Comparison of ENCODE assay signal across 20 mouse cellular contexts in the genomic region with DNA sequence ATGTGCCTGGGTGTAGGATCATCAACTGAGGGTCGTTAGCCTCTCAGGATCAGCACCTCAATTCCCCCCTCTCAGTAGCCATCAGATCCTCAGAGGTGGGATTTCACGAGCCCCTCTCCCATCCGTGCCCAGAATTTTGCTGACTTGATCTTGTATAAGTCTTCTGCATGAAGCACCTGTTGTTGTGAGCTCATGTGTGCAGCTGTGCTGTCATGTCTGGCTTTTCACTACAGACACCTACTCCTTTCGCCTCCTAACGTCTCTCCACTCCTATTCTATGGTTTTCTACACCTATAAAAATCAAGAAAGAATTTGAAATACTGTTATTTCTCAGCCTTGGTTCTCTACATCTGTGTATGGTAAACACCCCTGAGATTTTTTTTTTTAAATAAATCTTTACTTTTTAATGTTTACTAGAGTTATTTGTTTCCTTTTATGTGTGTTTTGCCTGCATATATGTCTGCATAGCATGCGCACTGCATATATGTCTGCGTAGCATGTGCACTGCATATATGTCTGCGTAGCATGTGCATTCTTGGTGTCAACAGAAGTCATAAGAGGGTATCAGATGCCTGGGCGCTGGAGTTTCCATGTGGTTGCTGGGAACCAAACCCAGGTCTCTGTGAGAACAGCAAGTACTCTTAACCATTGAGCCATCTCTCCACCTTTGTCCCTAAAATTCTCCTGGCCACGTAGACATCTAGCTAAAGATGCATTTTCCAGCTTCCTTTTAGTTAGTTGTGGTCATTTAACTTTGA. TPM values are rescaled to one million over a fixed set of nuclear protein-coding genes. Genes with fewer than 3 reads are reported as not detected.
DNase-seq lines count a peak whose midpoint lies in the region; TF ChIP-seq lines count a peak whose summit lies in the region.
"Had no signal": no experiment of that assay in that cellular context is flagged by ENCODE, and none has a peak within 500 bp of the region (broad histone marks: within the 10 kb centered on the region; RNA-seq: fewer than 3 reads in every experiment).

No protein-coding gene starts in this region.

- H3K79me3 ChIP-seq in C2C12 (ENCODE audit: low read depth) = no peaks in the 10 kb centered on the region

- H3K36me3 ChIP-seq in C2C12 (ENCODE audit: control insufficient read depth, insufficient read depth) = no peaks in the 10 kb centered on the region
- no peaks in the 10 kb centered on the region for H3K36me3 ChIP-seq in myocyte (ENCODE audit: control insufficient read depth, insufficient read depth)
- H3K36me3 ChIP-seq: embryonic facial prominence, embryonic 13.5 days; forebrain, embryonic 15.5 days; G1E had no signal

- no peak overlapping the region for H3ac ChIP-seq in C2C12 (ENCODE audit: control insufficient read depth, insufficient read length, low read depth)
- H3ac ChIP-seq in myocyte (ENCODE audit: control insufficient read depth, insufficient read length) = no peak overlapping the region

- H3K27me3 ChIP-seq in C2C12 (ENCODE audit: control insufficient read depth, insufficient read depth, insufficient read length) = no peaks in the 10 kb centered on the region
- no peaks in the 10 kb centered on the region for H3K27me3 ChIP-seq in myocyte (ENCODE audit: control insufficient read depth, insufficient read depth, insufficient read length)
- H3K27me3 ChIP-seq: CH12.LX; embryonic facial prominence, embryonic 13.5 days; forebrain, embryonic 13.5 days; forebrain, embryonic 15.5 days; Patski had no signal

- peak; percentile 65 for DNase-seq in heart, adult 11 months
- no peak for DNase-seq in heart, adult 9 months (ENCODE audit: low spot score in 2 of 2)
- DNase-seq in gastrocnemius, adult 18-20 months (ENCODE audit: low spot score) = no peak
- DNase-seq: adrenal gland, adult 8-10 months; adrenal gland, postnatal 14 days; adrenal gland, postnatal 36 days; cerebellum, adult 11-12 months; cerebellum, adult 2 months; cerebellum, adult 9-10 months; cerebellum, postnatal 10 days; cerebellum, postnatal 25 days; forebrain, postnatal 0 days had no signal

- TF ChIP-seq POLR2A in myocyte (IDR thresholded peaks at IDR 0.05; ENCODE audit: insufficient read length, low read depth) = no peak

- no peak for TF ChIP-seq CTCF in C2C12 (IDR thresholded peaks at IDR 0.05; ENCODE audit: control insufficient read depth, insufficient read depth, insufficient read length)

- H3K4me3 ChIP-seq in C2C12 (ENCODE audit: insufficient read depth, poor library complexity, severe bottlenecking) = no peak overlapping the region
- no peak overlapping the region for H3K4me3 ChIP-seq in myocyte
- H3K4me3 ChIP-seq: embryonic facial prominence, embryonic 13.5 days; forebrain, embryonic 13.5 days; forebrain, embryonic 15.5 days had no signal

- no peaks in the 10 kb centered on the region for H3K79me2 ChIP-seq in C2C12 (ENCODE audit: control insufficient read depth, insufficient read depth)
- H3K79me2 ChIP-seq in myocyte (ENCODE audit: control insufficient read depth, insufficient read depth) = no peaks in the 10 kb centered on the region

- H3K4me2 ChIP-seq in myocyte (ENCODE audit: low read depth) = peak overlapping the region; percentile 36
- H3K4me2 ChIP-seq: embryonic facial prominence, embryonic 13.5 days; forebrain, embryonic 13.5 days; forebrain, embryonic 15.5 days had no signal

TF ChIP-seq in C2C12, 6 proteins besides CTCF, POLR2A, EP300 and RAD21:
- TF ChIP-seq FOSL1 (IDR thresholded peaks at IDR 0.05; ENCODE audit: insufficient read depth, low read length, poor library complexity, severe bottlenecking) (no peak), MYOD1 (IDR thresholded peaks at IDR 0.05; ENCODE audit: control insufficient read depth, insufficient read length, low read depth) (peak; percentile 15)

TF ChIP-seq in myocyte, 11 proteins besides CTCF, POLR2A, EP300 and RAD21:
- peak; percentile 91 to 98 (median 97) for TF ChIP-seq MYOD1 (IDR thresholded peaks at IDR 0.05; ENCODE audit: control insufficient read depth in 1 of 3, insufficient read length in 2 of 3, low read depth in 2 of 3)
- no peak for TF ChIP-seq USF1 (IDR thresholded peaks at IDR 0.05; ENCODE audit: low read depth)
- peak in 2 of 3 experiments; percentile 43 to 56 for TF ChIP-seq MYOG (IDR thresholded peaks at IDR 0.05; ENCODE audit: control insufficient read depth in 1 of 3, insufficient read depth in 1 of 3, insufficient read length in 2 of 3, low read depth in 2 of 3)
- no peak for TF ChIP-seq E2F4 (IDR thresholded peaks at IDR 0.05; ENCODE audit: insufficient read depth)
- TF ChIP-seq TCF12 (IDR thresholded peaks at IDR 0.05; ENCODE audit: insufficient read depth, poor library complexity, severe bottlenecking) = peak; percentile 70
- no peak for TF ChIP-seq SRF (IDR thresholded peaks at IDR 0.05; ENCODE audit: control insufficient read depth, insufficient read length, low read depth)
- TF ChIP-seq REST (IDR thresholded peaks at IDR 0.05; ENCODE audit: insufficient read depth, insufficient read length) = no peak
- no peak for TF ChIP-seq CEBPB (IDR thresholded peaks at IDR 0.05; ENCODE audit: insufficient read depth, poor library complexity, severe bottlenecking)
- TF ChIP-seq MAX (IDR thresholded peaks at IDR 0.05; ENCODE audit: low read depth) = no peak
- no peak for TF ChIP-seq POLR2AphosphoS2 (IDR thresholded peaks at IDR 0.05; ENCODE audit: insufficient read length, low read depth)
- peak; percentile 63 for TF ChIP-seq TCF3 (IDR thresholded peaks at IDR 0.05; ENCODE audit: insufficient read length, low read depth)

RNA-seq across cellular contexts. Expression of gene Cradd, which starts 19.1 kb away (rescaled TPM):
- 4.5 TPM for polyA plus RNA-seq in C2C12 (2012; fragmentation: generic; extraction: Trizol)
- polyA plus RNA-seq in myocyte (2012; fragmentation: generic; extraction: Trizol) = 9.5 TPM
- 10 to 100 TPM in 1 of 2 experiments, 1 to 10 TPM in 1; 9.5 to 11.3 TPM for total RNA-seq in gastrocnemius, adult 18-20 months (2021)
